Mouse (Mus musculus) hindlimb bud, embryonic 11.5 days (tissue): Measurements from ENCODE around the gene Arhgap15.

Experiments used
- DNase-seq: peaks from one replicate; pipeline ENCODE4 v3.0.0-alpha.2; 2012; ENCODE audit warnings: low read depth, low spot score; ENCODE audit errors: extremely low spot score

Gene Arhgap15

GRCm38 (mm10) chr2:43914104-43914503 lies 165.5 kb downstream of the Arhgap15 start:
- DNase-seq = no peak

GRCm38 (mm10) chr2:43923863-43924340 lies 175.3 kb downstream of the Arhgap15 start:
- DNase-seq = no peak

DNA sequence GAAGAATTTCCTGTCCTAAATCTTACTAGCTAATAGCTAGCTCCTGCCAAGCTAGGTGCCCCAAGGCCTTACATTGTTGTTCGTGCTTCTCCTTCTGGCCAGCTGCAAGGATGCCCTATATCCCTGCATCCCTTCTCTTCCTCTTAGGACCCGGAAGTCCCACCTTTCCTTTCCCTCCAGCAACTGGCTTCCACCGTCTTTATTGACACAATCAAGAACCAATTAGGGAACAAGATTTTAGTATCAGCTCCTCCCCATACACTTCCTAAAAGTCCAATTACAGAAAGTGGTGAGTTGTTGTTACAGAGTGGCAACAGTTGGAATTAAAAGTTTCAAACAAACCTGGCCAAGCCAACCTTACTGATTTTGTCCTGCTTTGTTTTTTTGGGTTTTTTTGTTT lies 183.1 kb downstream of the Arhgap15 start:
- no peak for DNase-seq

- DNase-seq = no peak
These were observed 190.6 kb downstream of the Arhgap15 start for GRCm38 (mm10) chr2:43939196-43939595.

DNA sequence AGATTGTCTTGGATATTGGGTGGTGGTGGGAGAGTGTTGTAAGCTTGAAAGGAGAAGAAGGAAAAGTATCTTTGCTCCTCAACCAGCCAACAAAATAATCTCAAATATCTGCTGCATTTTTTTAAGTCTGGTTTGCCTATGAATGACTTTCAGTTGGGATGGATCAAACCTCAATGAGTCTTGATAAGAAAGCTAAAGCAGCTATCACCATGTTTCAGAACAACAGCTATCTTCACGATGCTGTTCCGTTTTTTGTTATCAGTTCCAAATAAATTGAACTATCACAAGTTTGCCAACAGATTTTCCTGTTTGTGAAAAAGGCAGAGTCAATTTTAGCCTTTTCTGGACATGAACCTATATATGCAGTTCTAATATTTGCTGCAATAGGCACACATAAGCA lies 197.1 kb downstream of the Arhgap15 start:
- DNase-seq = no peak

GRCm38 (mm10) chr2:43949775-43950492 lies 201.3 kb downstream of the Arhgap15 start:
- DNase-seq = no peak

DNA sequence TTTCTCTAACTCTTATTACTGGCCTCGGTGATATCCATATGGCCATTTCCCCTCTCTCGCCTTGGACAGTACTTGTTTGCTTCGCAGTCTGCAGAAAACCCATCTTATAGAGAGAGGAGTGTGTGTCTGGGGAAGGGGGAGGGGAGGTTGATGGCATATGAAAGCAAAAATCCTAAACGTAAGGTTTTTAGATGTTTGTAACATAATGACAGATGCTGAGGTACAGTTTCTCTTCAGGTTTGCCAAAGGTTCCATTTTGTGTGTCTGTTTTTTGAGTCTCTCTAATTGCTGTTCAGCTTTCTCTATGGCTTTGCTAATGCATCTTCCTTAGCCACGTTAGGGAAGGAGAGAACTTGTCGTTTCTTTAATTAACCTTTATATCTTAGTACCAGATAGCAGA lies 202.1 kb downstream of the Arhgap15 start:
- no peak for DNase-seq

DNA sequence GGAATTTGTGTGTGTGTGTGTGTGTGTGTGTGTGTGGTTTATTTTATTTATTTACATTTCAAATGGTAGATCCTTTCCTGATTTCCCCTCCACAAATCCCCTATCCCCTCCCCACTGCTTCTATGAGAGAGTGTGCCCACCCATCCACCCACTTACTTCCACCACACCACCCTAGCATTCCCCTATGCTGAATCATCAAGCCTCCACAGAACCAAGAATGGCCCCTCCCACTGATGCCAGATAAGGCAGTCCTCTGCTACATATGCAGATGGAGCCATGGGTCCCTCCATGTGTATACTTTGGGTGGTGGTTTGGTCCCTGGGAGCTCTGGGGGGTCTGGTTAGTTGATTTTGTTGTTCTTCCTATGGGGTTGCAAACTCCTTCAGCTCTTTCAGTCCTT lies 210.6 kb downstream of the Arhgap15 start:
- no peak for DNase-seq

- DNase-seq = peak; percentile 18
These were observed 213.8 kb downstream of the Arhgap15 start for GRCm38 (mm10) chr2:43962466-43962865.

DNA sequence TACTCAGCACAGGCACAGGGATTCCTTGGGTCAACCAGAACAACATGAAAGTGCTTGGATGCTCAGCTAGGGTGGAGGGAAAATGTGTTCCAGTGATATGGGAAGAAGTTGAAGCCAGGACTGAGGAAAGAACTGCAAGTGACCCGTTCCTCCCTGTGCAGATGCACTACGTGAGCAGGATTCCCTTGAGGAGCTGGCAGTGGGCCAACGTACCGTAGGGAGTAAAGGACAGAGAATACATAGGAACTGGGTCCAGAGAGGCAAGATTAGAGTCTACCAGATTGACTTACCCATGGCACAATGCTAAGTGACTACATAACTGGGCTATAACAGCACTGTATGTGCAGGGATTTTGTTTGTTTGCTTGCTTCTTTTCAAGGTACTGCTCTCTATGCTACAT lies 220.0 kb downstream of the Arhgap15 start:
- no peak for DNase-seq

DNA sequence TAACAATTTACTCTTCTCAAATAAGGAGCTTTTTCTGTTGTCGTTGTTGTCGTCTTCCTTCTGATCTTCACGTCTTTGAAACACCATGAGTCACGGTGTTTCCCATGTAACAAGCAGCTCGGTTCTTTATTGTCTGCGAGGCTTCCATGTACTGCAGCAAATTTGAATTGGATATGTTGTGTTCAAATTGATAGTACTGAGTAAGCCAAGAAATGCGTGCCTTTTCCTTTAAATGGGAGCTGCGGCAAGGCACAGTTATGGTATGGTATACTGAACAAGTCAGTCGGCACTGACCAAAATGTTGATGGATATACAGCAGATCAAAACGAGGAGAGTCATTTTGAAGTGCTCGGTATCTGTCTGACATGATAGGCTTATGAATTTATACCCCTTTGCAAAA lies 229.1 kb downstream of the Arhgap15 start:
- no peak for DNase-seq

DNA sequence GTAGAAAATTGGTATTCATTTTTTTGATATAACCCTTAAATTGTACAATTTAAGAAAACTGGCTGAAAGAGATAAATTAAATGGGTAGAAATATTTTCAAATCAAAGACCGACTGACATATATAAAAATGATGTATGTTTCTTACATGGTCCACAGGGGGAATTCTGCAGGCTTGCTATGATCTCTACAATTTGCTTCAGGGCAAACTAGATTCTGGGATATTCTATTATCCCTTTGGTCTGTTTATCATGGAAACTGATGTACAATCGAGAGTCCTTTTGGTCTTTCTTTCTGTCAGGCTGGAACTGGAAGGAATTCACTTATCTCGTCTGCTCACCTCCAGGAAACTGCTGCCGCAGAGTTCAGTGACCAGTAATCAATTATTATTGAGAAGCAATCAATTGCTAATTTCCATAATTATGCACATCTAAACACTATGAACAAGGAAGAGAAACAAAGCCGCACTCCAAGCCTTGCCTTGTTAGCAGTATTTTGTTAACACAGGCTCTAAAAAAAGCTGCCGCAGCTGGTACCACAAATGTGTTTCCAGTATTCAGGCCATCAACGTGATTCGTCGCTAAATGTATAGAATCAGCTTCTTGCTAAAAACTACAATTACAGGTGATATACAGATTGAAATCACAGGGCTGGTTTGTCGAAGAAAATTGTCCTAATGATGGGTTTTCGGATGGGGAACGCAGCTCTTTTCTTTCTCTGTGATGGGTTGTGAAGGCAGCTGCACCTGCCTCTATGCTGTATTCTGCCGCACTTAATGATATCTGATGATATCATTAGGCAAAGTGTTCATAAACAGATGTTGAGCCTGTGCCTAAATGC lies 229.8 kb downstream of the Arhgap15 start:
- DNase-seq = no peak

GRCm38 (mm10) chr2:43986066-43986465 lies 237.4 kb downstream of the Arhgap15 start:
- DNase-seq = no peak

DNA sequence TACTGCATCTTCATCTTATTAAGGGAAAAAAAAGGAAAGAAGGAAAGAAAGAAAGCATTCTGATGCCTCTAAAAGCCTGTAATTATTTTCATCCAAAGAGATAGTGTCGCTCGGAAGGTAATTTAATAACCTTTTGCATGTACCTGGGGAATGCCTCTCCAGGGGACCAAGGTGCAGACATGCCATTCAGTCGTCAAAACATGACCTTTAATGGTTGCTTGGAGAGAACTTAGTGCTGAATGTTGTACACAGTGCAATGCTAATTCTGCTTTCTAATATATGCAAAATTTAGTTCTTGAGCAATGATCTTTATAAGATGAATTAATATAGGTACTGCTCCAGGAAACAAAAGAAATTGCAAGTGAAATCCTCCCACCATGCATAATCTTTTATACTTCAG lies 239.3 kb downstream of the Arhgap15 start:
- DNase-seq = no peak

DNA sequence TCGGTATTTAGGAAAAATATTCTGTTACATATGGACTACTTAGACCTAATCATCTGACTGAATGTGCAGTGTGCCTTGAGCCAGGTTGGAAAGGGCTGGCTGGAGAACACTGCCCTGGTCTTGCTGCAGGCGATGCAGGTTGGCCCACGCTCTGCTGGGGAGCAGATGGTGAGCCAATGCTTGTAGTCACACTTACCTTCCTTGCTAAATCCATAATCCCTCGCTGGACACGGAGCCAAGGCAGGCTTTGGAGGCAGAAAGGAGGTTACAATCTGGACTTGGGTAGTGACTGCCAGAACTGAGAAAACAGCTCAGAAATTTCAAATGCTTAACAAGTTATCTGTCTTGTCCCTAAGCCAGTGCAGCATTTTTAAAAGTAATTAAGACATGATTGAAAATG lies 241.2 kb downstream of the Arhgap15 start:
- DNase-seq = no peak

DNA sequence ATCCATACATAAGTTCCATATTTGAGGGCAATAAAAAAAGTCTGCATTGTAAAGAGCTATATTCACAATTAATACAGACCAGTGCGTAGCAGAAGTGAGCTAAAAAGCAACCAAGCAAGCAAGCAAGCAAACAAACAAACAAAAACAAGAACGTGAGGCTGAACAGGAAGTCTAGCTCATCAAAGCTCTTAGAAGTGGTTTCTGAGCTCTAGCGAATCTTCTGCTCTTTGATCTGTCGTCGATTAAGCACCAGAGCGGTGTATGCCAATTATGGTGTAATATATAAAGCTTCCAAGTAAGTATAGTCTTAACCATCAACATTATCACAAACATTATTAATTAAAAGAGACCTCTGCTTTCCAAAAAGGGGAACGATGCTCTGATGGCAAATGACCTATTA lies 243.9 kb downstream of the Arhgap15 start:
- DNase-seq = no peak

DNA sequence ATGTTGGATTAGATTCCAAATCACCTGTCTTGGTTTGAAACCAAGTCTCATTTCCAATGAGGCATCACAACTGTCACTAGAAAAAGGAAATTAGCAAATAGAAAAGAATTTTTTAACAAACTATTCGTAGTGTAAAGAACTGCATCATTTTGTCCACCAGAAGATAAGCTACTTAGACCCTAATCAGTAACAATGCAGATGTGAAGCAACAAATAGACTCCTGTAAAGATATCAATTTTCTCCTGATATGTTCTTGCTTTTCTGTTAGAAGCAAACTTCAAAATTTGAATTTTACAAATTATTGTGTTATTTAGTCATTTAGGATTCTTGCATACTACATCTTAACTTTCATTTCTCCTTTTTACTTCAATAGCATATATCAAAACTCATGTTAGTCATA lies 253.8 kb downstream of the Arhgap15 start:
- no peak for DNase-seq

DNA sequence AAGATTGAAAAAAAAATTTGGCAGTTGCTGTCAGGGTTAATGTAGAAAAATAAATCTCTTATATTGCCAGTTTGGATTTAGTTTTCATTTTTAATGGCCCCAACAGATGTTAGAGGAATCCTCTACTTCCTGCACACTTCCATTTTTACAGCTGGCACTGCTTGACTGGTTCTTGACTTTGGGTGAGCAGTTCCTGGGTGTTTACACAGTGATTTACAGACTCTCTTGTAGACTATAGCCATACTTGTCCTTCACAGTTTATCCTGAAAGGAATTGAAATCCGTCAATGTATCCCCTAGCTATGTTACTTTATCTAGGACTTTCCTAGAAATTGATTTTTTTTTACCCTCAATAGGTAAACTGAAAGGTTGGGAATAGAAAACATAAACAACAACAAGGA lies 261.6 kb downstream of the Arhgap15 start:
- no peak for DNase-seq

- DNase-seq = no peak
These were observed 264.8 kb downstream of the Arhgap15 start for GRCm38 (mm10) chr2:44013388-44013787.

DNA sequence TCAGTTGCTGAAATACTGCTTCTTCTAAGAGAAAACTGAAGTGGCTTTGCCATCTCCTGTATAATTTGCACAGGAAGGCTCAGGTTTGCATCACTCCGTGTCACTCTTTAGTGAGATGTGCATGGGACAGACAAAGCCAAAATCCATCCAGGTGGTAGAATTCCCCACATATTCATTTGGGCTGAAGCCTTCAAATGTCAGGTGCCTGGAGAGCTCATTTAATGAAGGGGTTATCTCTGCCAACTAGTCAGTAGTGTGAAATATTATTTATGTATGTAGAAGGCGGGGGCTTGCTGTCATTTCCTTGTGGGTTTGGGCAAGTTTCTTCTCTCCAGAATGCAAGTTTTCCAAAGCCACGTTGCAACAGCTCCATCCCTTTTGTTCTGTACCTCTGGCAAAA lies 268.1 kb downstream of the Arhgap15 start:
- no peak for DNase-seq

GRCm38 (mm10) chr2:44017405-44018026 lies 268.9 kb downstream of the Arhgap15 start:
- no peak for DNase-seq

DNA sequence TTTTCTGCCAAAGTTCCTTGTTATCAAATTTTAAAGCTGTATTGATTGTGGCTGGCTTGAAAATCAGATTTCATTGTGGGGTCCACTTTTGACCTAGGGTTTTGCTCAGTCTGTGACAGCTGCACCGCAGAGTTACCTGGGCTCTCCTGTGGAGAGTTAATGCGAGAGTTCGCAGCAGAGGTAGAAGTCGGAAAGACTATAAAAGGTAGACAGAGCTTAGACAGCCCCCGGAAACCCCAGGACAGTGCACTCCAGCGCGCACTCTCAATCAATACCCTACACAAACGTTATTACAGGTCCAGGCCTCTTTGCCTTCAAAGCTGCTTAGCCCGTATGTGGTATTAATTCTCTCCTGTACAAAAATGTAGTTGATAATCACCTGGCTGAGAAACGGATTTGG lies 269.4 kb downstream of the Arhgap15 start:
- DNase-seq = no peak
